Mouse (Mus musculus) thymus, postnatal 36 days (tissue): ENCODE measurements around the gene Stmn3.

Source experiments
- DNase-seq, 2 experiments: peaks; one replicate each; pipeline ENCODE4 v3.0.0; 2022; ENCODE audit warnings: mixed read lengths in 2 of 2

Stmn3 gene

DNA sequence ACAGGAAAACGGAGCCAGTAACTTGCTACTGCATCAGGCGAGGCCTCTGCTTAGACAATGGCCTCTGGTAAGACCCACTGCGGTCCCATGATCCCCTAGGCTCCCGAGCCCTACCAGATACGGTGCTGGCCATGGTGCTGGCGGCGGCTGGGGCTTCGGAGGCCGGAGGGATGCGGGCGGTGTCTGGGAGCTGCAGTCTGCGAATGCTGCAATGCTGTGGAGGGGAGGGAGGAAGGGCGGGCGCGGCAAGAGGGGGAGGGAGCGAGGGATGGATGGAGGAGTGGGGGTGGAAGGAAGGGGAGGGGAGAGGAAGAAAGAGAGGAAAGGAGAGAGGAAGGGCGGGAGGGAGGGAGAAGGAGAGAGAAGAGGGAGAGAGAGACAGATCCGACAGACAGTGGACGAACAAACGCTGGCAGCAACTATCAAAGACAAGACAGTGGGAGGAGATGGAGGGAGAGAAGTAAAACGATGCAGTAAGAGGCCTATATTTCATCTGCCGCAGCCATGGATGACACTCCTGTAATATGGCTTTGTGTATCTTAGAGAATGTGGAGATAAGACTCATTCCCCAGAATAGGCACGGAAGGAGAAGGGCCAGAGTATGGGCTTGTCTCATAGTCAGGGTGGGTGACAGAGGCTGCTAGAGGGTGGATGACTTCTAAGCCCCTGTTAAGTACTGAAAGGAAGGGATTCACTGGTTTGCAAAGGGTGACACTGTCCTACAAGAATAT, at the start of gene Stmn3:
TSS of gene Stmn3 (minus strand) at position 421 of the 731 bp plus-strand sequence.
- no peak for DNase-seq

DNA sequence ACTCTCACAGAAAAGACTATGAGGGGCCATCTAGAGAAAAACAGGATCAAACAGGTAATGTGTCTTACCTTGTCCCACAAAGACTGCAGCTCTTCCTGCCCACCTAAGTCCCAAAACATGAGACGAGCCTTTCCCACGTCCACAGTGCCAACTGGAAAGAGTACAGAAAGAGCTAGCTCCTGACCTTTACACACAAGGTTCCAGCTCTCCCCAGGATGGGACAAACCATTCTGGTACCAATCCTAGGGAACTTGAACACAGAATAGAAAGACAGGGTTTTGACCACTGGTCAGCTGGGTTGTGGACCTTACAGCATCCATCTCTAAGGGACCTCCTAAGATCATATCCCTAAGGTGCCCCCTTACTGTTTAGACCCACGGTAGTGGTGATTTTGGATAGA, 49.6 kb upstream of the Stmn3 start:
- DNase-seq: no peak

DNA sequence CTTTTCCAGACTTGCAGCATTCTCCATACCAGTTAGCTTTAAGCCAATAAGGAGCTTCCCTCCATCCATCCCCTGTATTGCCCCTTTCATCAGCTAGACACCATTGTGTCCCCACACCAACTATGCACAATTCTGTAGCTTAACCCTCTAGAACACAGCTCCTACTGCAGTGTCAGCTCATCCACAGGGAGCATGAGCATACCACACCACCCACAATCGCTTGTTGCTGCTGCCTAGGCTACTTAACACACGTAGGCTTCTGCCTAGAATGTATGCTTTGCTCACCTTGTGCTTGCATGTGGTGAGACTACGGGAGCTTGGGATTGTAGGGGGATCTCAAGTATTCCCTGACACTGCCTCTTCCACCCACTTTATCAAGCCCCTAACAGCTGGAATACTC, 42.5 kb upstream of the Stmn3 start:
- DNase-seq: no peak

DNA sequence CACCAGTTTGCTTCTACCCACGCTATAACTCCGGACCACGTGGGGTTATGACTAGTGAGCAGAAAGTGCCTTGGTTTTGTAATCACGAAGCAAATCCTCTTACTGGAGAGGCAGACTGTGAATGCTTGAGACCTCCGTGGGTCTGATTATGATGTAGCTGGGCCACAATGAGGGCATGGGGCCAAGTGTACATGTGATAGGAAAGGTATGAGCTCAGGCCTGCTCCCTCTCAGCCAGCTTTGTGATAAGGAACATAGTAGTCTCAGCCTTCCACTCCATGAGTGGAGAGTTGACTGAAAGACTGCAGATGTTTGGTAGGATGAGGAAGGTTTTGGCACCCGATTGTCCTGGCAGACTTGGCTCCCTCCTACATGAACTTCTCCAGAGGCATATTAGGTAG, 28.5 kb upstream of the Stmn3 start:
- no peak for DNase-seq

DNA sequence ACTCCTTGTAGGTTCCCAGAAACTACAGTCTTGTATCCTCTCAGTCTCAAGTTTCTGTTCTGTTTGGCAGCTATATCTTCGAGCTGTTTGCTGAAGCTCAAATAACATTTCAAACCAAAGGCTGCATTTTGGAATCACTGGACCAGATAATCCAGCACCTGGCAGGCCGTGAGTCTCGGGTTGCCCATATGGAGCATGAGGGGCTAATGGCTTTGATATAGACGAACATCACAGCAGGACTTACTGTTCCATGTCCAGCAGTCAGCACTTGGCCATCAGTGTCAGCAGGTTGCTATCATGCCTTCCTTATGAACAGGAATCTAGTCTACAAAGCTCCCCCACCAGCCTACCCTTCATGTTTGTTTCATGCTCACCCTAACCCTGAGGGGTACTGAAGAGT, 26.1 kb upstream of the Stmn3 start:
- DNase-seq: no peak

DNA sequence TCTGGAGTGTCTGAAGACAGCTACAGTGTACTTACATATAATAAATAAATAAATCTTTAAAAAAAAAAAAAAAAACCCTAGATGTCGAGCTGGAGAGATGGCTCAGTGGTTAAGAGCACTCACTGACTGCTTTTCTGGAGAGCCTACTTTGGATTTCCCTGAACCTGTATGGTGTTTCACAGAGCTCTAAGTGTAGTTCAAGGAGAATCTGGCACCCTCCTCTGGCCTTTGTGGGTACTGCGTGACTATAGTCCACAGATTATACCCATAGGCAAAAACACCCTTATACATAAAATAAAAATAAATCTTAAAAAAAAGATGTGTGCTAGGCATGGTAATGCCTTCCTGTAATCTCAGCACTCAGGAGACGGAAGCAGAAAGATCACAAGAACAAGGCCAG, 19.7 kb upstream of the Stmn3 start:
- DNase-seq: peak; percentile 58 to 73

DNA sequence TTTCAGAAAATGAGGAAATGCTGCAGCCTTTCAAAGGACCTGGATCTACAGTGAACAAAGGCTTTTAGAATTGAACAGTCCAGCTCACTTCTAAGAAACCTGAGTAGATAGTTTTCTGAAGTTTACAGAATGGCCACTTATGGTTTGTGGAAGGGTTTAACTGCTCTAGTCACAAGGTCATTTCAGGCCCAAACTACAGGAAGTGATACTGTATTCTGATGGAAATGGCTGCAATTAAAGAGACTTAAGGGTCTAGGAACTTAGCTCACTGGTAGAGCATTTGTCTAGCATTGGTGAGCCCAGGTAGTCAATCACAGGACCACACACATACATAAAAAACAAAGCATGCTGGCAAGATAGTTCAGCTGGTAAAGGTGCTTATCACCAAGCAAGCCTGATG, 18.2 kb upstream of the Stmn3 start:
- no peak for DNase-seq

DNA sequence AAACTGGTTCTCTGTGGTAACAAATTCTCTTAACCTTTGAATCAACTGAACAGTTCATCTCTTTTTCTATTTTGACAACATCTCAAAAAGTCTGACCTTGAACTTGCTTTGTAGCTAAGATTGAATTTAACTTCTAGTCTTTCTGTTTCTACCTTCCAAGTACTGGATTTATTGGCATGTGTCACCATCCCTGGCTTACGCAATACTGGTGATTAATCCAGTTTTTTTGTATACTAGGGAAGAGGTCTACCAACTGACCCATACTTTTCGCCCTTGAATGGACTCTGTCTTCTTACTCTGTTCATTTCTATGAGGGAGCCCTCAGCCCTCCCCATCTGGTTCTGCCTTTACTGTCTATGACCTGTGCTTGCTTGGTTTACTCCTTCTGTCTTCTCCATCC, 11.8 kb upstream of the Stmn3 start:
- DNase-seq: no peak

DNA sequence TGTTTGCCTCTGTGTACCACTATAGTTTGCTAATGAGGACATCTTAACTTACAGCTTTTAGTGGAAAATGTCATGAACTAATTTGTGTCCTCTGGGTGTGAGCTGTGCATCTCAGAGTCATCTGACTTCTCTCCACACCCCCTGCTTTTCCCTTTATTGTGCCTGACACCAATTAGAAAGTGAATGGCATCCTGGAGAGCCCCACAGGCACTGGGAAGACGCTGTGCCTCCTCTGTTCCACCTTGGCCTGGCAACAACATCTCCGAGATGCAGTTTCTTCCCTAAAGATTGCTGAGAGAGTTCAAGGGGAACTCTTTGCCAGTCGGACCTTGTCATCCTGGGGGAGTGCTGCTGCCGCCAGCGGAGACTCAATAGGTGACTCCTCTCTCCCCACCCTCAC, 7.8 kb upstream of the Stmn3 start:
- DNase-seq: no peak

DNA sequence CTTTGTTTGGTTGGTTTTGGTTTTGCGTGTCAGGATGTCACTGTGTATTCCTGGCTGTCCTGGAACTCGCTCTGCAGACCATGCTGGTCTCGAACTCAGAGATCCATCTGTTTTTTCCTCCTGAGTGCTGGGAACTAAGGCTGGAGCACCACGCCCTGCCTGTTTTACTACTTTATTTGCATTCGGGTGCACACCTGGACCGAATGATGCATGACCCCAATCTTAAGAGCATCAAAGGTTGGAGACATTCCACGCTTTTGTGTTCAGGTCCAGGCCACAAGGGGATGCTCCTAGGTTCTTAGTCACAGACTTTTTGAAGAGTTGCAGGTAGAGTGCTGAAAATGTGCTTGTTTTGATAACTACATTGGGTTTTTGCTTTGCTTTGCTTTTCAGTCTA, 5.8 kb upstream of the Stmn3 start:
- no peak for DNase-seq

DNA sequence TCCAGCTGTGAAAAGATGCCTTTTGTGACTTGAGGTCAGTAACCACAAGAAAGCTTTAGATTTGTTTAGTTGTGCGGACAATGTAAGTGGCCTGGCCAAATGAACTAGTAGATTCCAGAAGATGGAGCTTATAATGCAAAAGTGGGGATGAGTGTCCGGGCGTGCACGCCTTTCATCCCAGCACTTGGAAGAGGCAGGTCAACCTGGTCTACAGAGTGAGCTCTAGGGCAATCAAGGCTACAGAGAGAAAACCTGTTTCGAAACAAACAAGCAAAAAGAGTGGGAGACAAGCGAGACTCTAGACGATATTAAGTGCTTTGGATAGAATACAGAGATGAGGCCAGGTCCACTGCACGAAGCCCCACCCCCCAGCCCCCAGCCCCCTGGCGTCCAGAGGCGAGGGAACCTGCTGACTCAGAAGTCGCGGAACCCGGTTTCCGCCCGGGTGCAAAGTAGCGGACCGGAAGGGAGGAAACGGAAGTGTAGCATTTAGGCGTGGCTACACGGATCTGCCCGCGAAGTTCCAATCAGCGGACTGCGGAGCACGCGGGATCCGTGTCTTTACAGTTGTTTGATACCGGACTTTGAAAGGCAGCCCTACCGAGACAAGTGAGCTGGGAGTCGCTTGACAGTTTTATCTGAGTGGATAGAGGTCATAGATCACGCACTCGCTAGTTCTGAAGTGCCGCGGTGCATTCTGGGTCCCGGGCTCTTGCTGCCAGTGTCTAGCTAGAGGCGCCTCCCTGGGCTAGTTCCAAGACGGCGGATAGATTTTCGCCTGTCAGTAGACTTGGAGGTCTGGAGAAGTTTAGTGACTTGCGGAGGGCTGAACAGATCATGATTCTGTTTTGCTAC, 5.2 kb upstream of the Stmn3 start, which contains the start of gene Rtel1:
TSS of gene Rtel1 (plus strand) at position 492 of the 855 bp plus-strand sequence.
- DNase-seq: peak; percentile 82 to 85

DNA sequence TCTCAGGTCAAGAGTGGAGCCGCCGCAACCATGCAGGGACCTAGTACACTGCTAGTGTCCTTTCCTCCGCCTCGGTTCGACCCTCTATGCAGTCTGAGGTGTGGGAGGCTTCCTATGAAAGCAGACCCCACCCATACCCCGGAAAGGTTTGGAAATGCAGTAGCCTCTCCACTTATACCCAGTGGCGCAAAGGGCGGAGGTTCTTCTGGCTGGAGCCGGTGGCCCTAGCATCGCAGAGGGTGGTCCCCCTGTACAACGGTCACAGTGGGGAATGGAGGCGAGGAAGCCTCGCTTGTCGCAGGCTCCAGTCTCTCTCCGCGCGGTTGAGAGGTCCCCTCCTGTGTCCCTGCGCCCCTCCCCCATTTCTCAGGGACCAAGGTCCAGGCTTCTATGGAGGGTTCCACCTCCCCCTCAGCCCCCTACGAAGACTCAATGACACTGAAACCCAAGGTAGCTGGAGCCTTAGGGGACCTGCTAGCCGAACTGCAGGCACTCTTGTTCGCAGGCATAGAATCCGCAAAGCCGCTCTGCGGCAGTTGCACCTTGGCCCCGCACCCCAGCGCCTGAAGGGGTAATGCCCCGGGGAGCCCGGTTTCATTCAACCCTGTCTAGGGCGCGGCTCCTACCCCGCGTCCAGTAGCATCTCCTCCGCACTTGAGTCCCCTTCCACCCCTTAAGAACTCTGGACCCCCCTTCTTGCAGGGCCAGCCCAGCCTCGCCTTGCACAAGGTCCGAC, 788 bp downstream of the Stmn3 start:
- no peak for DNase-seq

DNA sequence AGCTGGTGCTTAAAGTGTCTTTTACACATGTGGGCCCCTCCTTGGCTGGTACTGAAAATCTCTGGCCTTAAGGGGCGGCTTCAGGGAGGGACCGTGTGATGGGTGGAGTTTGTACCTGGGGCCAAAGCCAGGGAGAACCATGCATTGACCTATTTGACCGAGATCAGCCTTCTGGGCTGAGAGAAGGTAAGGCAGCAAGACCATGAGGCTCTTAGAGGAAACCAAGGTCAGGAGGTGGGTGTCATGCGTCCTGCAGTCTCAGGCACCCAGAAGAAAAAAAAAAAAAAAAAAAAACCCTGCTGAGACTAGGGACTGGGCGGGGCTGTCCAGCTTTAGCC, 1.3 kb downstream of the Stmn3 start:
- DNase-seq: no peak

DNA sequence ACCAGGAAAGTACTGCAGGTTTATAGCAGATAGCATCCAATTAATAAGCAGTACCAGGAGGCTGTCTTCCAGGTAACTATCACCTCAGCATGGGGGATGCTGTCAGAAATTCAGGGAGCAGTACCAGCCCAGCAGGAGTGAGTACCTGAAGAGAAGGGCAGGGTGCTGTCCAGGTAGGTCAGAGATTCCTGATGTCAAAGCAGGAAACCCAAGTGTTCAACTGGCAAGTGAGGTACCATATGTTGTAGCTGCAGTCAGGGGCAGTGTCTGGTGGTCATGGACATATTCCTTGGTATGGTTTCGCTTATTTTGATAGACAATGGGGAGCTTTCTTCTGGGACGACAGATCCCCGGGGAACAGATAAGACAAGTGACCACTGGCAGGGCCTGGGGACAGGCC, 1.9 kb downstream of the Stmn3 start:
- DNase-seq: no peak

DNA sequence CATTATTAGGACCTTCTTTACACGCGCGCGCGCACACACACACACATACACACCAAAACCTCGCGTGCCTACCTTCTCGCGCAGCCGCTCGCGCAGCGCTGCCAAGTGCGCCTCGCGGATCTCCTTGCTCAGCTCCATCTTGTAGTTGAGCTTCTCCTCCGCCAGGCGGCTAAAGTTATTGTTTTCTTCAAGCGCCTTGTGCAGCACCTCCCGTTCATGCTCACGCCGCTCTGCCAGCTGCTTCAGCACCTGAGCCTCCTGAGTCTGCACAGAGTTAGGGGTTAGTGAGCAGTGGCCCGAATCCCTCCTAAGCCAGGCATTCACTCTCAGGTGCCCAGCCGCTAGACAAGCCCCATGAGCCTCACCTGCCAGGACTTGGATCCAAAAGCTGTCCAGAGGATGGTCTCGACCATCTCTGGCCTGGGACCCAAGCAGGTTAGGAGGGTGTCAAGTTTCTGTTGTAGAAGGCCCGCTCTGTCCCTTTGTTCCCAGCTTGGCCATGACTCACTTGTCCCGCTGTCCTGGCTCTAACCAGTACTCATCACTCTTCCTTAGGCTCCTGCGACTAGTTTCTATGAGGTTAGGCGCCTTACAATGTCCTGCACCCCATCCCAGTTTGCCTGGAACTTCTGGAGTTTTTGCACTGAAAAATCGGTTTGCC, 7.0 kb downstream of the Stmn3 start:
- peak; percentile 64 to 68 for DNase-seq

DNA sequence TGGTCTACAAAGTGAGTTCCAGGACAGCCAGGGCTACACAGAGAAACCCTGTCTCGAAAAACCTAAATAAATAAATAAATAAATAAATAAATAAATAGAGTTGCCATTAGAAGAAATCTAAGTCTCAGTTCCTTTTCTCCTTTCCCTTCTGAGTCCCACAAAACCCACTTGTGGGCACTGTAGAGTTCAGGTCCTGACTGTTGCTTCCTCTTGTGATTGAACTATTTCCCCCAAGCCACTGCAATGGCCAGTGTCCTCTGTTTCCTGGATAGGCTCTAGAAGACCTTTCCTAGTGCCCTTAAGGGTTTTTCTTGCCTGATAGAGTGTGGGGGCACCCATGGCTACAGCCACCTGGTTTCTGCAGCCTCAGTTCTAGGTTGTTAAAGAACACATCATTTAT, 9.4 kb downstream of the Stmn3 start:
- DNase-seq: no peak

DNA sequence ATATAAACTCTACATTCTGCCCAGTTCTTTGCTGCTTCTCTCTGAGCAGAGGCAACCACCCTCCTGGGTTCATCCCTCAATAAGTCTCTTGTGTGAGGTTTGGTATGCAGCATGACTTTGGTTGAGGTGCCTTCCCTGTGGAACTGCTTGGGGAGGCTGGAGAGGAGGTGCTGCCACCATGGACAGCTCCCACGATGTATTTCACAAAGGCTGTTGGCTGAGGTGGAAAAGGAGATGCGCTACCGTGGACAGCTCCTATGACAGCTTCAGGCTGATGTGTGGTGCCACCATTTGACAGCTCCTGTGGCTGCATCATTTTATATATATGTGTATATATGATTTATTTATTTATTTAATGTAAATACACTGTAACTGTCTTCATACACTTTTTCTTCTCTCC, 12.3 kb downstream of the Stmn3 start:
- DNase-seq: peak in 1 of 2 experiments; percentile 20

DNA sequence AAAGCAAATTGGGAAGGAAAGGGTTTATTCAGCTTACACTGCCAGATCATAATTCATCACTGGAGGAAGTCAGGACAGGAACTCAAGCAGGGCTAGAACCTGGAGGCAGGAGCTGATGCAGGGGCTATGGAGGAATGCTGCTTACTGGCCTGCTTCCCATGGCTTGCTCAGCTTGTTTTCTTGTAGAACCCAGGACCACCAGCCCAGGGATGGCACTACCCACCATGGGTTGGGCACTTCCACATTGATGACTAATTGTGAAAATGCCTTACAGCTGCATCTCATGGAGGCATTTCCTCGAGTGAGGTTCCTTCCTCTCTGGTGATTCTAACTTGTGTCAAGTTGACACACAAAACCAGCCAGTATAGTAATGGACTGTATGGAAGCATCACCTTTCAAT, 23.4 kb downstream of the Stmn3 start:
- DNase-seq: no peak

DNA sequence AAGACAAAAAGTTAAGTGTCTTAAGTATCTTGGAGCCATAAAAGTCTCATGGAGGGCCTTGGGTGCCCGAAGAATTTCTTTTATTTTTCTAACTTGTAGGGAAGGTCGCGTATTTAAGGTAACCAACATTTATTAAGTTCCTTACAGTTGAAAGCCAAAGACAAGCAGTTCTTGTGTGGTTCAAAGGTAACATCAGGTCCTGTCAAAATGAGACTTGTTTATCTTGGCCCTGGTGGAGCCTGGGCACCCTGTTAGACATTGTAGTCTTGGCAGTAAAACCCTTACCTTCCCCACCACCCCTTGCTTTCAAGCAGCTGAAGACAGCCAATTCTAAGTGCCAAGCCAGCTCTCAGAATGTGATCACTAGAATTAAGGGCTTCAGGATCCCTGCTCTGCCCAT, 25.6 kb downstream of the Stmn3 start:
- no peak for DNase-seq

DNA sequence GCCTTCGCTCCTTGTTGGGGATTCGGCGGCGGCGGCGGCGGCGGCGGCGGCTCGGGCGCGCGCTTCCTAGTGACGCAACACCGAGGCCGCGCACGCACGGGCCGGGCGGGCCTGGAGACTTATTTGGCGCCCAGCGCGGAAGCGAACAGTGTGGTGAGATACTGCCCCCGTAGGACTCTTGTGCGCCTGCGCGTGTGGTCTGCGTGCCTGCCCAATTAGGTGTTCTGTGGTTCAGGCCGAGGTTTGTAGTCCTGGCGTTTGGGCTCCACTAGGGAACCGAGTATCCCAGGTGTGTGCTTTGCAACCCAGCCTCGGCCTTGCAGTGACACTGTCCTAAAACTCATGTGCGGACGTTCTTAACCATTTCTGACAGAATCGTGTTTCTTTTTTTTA, 26.3 kb downstream of the Stmn3 start, which contains the start of gene Gmeb2:
TSS of gene Gmeb2 (minus strand) at position 78 of the 393 bp plus-strand sequence.
- DNase-seq: peak; percentile 90 to 95

DNA sequence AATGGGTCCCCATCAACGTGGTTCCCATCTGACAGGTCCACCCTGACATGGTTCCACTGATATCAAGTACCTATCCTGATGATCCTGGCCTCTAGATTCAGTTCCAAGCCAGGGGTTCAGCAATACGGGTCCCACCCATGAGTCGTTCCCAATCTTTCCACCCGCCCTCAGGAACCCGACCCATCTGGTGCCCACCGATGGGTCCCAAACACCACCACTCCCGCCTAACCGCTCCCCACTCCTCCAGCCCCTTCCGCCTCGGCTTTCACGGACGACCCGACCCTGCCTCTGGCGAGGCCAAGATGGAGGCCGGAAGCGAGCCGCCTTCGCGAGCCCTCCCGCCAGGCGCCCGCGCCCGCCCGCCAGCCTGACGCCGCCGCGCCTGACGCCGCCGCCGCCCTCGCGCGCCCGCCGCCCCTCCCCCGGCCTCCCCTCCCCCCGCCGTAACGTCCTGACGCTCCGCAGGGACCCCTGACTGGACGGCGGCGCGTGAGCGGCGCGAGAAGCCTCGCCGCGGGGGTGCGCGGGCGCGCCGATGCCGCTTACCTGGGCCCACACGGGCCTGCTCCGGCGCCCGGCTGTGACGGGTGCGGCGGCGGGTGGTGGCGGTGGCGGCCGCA, 26.9 kb downstream of the Stmn3 start:
- peak; percentile 85 to 90 for DNase-seq

DNA sequence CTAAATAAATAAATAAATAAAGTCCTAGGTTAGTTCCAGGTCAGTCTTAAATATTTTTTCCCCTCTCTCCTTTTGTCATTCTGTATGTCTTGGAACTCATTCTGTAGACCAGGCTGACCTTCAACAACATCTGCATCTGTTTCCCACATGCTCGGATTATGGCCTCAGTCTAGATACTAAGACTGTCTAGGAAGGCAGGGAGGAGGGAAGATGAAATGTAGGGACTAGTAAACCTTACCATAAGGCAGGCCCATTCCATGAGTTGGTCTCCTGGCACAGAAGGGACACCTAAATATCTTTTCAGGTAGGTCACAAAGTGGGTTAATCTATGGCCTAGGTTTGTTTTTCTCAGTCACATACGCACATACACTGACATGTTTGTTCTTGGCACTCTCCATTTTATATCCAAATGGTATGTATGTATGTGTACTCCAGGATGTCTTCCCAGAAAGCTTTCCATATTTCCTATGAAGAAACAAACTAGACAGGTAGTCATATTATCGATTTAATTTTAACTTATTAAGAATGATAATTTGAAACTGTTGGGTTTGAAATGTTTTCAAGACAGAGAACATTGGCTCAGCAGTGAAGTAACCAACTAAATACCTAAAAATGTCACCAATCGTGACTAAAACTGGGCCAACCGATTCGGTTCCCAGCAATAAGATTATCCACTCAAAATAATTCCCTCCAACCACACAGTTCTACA, 27.5 kb downstream of the Stmn3 start:
- DNase-seq: no peak
